Comparison of ENCODE assay signal across 9 mouse cellular contexts in the genomic region with DNA sequence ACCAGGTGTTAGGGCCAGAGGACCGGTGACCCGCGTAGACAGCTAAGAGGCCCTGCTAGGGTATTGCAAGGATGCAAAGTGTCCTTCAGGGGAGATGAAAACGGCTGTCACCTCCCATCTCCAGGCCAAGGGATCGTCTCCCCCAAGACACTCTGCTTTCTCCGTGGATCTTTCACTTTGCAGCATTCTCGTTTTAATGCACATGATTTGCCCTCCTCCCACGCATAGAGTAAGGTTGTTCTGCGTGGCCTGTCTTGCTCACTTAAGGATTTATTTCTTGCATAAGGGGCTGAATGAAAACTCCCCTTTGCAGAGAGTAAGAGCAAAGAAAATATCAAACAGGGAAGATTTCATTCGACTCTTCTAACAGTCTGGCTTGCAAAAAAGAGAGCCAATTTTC. TPM values are rescaled to one million over a fixed set of nuclear protein-coding genes. Genes with fewer than 3 reads are reported as not detected.
DNase-seq lines count a peak whose midpoint lies in the region; ATAC-seq lines count a peak whose summit lies in the region.
"Had no signal": no experiment of that assay in that cellular context is flagged by ENCODE, and none has a peak within 500 bp of the region (broad histone marks: within the 10 kb centered on the region; RNA-seq: fewer than 3 reads in every experiment).

No protein-coding gene starts in this region.

- H3K9me3 ChIP-seq in kidney, embryonic 15.5 days (replicated peaks): no peaks in the 10 kb centered on the region
- no peaks in the 10 kb centered on the region for H3K9me3 ChIP-seq in forebrain, embryonic 10.5 days
- no peaks in the 10 kb centered on the region for H3K9me3 ChIP-seq in limb, embryonic 12.5 days
- H3K9me3 ChIP-seq in neural tube, embryonic 14.5 days (ENCODE audit: control insufficient read depth, low read length): no peaks in the 10 kb centered on the region

- H3K4me3 ChIP-seq in kidney, embryonic 15.5 days (replicated peaks): peak overlapping the region; percentile 78
- peak overlapping the region; percentile 84 for H3K4me3 ChIP-seq in forebrain, embryonic 10.5 days
- peak overlapping the region; percentile 52 for H3K4me3 ChIP-seq in limb, embryonic 12.5 days (replicated peaks)
- H3K4me3 ChIP-seq in neural tube, embryonic 14.5 days (ENCODE audit: low read depth, low read length): peak overlapping the region; percentile 48

- no peak for DNase-seq in kidney, postnatal 25 days
- DNase-seq in forebrain, embryonic 10.5 days (ENCODE audit: extremely low spot score, low spot score): no peak
- DNase-seq in spleen, adult 12 weeks (ENCODE audit: low spot score): no peak
- no peak for DNase-seq in right cerebral cortex, postnatal 25 days
- no peak for DNase-seq in thymus, postnatal 0 days (ENCODE audit: low spot score)

- H3K4me1 ChIP-seq in kidney, embryonic 15.5 days: peaks cover 58% of the 10 kb centered on the region
- H3K4me1 ChIP-seq in forebrain, embryonic 10.5 days: peaks cover 74% of the 10 kb centered on the region
- peaks cover 42% of the 10 kb centered on the region for H3K4me1 ChIP-seq in limb, embryonic 12.5 days (replicated peaks)
- peaks cover 24% of the 10 kb centered on the region for H3K4me1 ChIP-seq in neural tube, embryonic 14.5 days (ENCODE audit: control insufficient read depth, insufficient read depth, low read length)

- 4% methylated on average over 10 of the region's 10 CpGs for WGBS in kidney, embryonic 15.5 days
- 2% methylated on average over 10 of the region's 10 CpGs for WGBS in forebrain, embryonic 10.5 days
- WGBS in limb, embryonic 12.5 days: 3% methylated on average over 10 of the region's 10 CpGs
- WGBS in neural tube, embryonic 14.5 days: 5% methylated on average over 10 of the region's 10 CpGs

- no peaks in the 10 kb centered on the region for H3K36me3 ChIP-seq in kidney, embryonic 15.5 days
- H3K36me3 ChIP-seq in forebrain, embryonic 10.5 days (replicated peaks): no peaks in the 10 kb centered on the region
- H3K36me3 ChIP-seq in limb, embryonic 12.5 days: no peaks in the 10 kb centered on the region
- no peaks in the 10 kb centered on the region for H3K36me3 ChIP-seq in neural tube, embryonic 14.5 days (ENCODE audit: control insufficient read depth, insufficient read depth, low read length)
- H3K36me3 ChIP-seq: G1E had no signal

- peak overlapping the region; percentile 99 for H3K4me2 ChIP-seq in kidney, embryonic 15.5 days
- peak overlapping the region; percentile 100 for H3K4me2 ChIP-seq in limb, embryonic 12.5 days
- H3K4me2 ChIP-seq in neural tube, embryonic 14.5 days (ENCODE audit: low read depth, low read length): peak overlapping the region; percentile 68

- H3K27ac ChIP-seq in kidney, embryonic 15.5 days: no peak overlapping the region
- H3K27ac ChIP-seq in forebrain, embryonic 10.5 days: peak overlapping the region; percentile 84; the same call in 1 of the 2 replicates
- H3K27ac ChIP-seq in limb, embryonic 12.5 days: no peak overlapping the region
- no peak overlapping the region for H3K27ac ChIP-seq in neural tube, embryonic 14.5 days (ENCODE audit: low read depth, low read length)

- 0 out of 2 replicates have a peak overlapping the region, but pooled peaks have one; percentile 66 for H3K9ac ChIP-seq in kidney, embryonic 15.5 days
- H3K9ac ChIP-seq in limb, embryonic 12.5 days (replicated peaks): no peak overlapping the region
- no peak overlapping the region for H3K9ac ChIP-seq in neural tube, embryonic 14.5 days (replicated peaks; ENCODE audit: low read depth, low read length)

- peaks cover 67% of the 10 kb centered on the region for H3K27me3 ChIP-seq in kidney, embryonic 15.5 days
- H3K27me3 ChIP-seq in forebrain, embryonic 10.5 days (ENCODE audit: poor library complexity, severe bottlenecking): peaks cover 91% of the 10 kb centered on the region
- peaks cover 72% of the 10 kb centered on the region for H3K27me3 ChIP-seq in limb, embryonic 12.5 days
- peaks cover 11% of the 10 kb centered on the region for H3K27me3 ChIP-seq in neural tube, embryonic 14.5 days (ENCODE audit: control insufficient read depth, insufficient read depth, low read length)

- ATAC-seq in kidney, embryonic 15.5 days (replicated peaks; ENCODE audit: low FRiP score): no peak
- no peak for ATAC-seq in limb, embryonic 12.5 days (ENCODE audit: insufficient number of reproducible peaks, insufficient read depth, low FRiP score, low TSS enrichment, low read depth)
- no peak for ATAC-seq in neural tube, embryonic 14.5 days (ENCODE audit: low read depth)

RNA-seq across cellular contexts. Expression of a gene that starts 0.6 kb away (rescaled TPM):
- polyA plus RNA-seq in kidney, embryonic 15.5 days (2015; fragmentation: Nextera tagmentation; extraction: Ambion mirVana): 7.1 and 7.3 TPM in 2 replicates
- 4.4 and 4.7 TPM in 2 replicates for polyA plus RNA-seq in forebrain, embryonic 10.5 days (2016; fragmentation: Nextera tagmentation; extraction: Ambion mirVana)
- polyA plus RNA-seq in limb, embryonic 12.5 days (2016; fragmentation: Nextera tagmentation; extraction: Ambion mirVana): 3.9 and 4.7 TPM in 2 replicates
- 13.6 and 16.1 TPM in 2 replicates for polyA plus RNA-seq in neural tube, embryonic 14.5 days (2014; fragmentation: Nextera tagmentation; extraction: Ambion mirVana)
- polyA plus RNA-seq in thymus, postnatal 0 days (2015; fragmentation: Nextera tagmentation; extraction: Ambion mirVana): 2.5 and 3.0 TPM in 2 replicates
